Mouse (Mus musculus): ENCODE measurements at regions not wholly inside any gene's neighbourhood (a gene's known extent, or its start where the extent isn't known, plus 50 kb on each side); places are given as distances from the start of the nearest gene placed in this dataset.

GRCm38 (mm10) chr8:91941005-91941404 lies 139.1 kb upstream of the Irx3 start:
- DNase-seq, result no peak

- no peak for DNase-seq
These were observed 135.4 kb upstream of the Irx3 start for GRCm38 (mm10) chr8:91937227-91937626.

- no peak for DNase-seq
These were observed 128.7 kb upstream of the Irx3 start for GRCm38 (mm10) chr8:91930520-91930919.

- no peak for DNase-seq
These were observed 124.2 kb upstream of the Irx3 start for GRCm38 (mm10) chr8:91925968-91926524.

GRCm38 (mm10) chr8:91924152-91924551 lies 122.3 kb upstream of the Irx3 start:
- DNase-seq, result no peak

GRCm38 (mm10) chr8:91922211-91922874 lies 120.5 kb upstream of the Irx3 start:
- DNase-seq, result no peak

- no peak for DNase-seq
These were observed 116.0 kb upstream of the Irx3 start for GRCm38 (mm10) chr8:91917834-91918233.

GRCm38 (mm10) chr8:91913971-91914370 lies 112.1 kb upstream of the Irx3 start:
- DNase-seq, result no peak

- no peak for DNase-seq
These were observed 111.3 kb upstream of the Irx3 start for GRCm38 (mm10) chr8:91913121-91913520.

- DNase-seq, result no peak
These were observed 107.9 kb upstream of the Irx3 start for GRCm38 (mm10) chr8:91909637-91910383.

GRCm38 (mm10) chr8:91908731-91909353 lies 107.0 kb upstream of the Irx3 start:
- no peak for DNase-seq

- DNase-seq, result no peak
These were observed 105.3 kb upstream of the Irx3 start for GRCm38 (mm10) chr8:91907178-91907577.

- no peak for DNase-seq
These were observed 99.8 kb upstream of the Irx3 start for GRCm38 (mm10) chr8:91901525-91902281.

- no peak for DNase-seq
These were observed 97.9 kb upstream of the Irx3 start for GRCm38 (mm10) chr8:91899747-91900146.

- DNase-seq, result no peak
These were observed 95.5 kb upstream of the Irx3 start for GRCm38 (mm10) chr8:91897381-91897780.

- DNase-seq, result no peak
These were observed 94.1 kb upstream of the Irx3 start for GRCm38 (mm10) chr8:91895987-91896386.

GRCm38 (mm10) chr8:91884862-91885261 lies 83.0 kb upstream of the Irx3 start:
- DNase-seq, result no peak

GRCm38 (mm10) chr8:91884325-91884724 lies 82.5 kb upstream of the Irx3 start:
- DNase-seq, result no peak

GRCm38 (mm10) chr8:91883012-91883411 lies 81.1 kb upstream of the Irx3 start:
- DNase-seq, result no peak

- DNase-seq, result no peak
These were observed 77.0 kb upstream of the Irx3 start for GRCm38 (mm10) chr8:91878886-91879285.

GRCm38 (mm10) chr8:91876161-91876560 lies 74.3 kb upstream of the Irx3 start:
- no peak for DNase-seq

- no peak for DNase-seq
These were observed 71.4 kb upstream of the Irx3 start for GRCm38 (mm10) chr8:91873232-91873631.

All from thymus, postnatal 14 days (tissue).